Mouse (Mus musculus): ENCODE results near the gene Foxl2. TPM values are rescaled to one million over a fixed set of nuclear protein-coding genes. Genes with fewer than 3 reads are reported as not detected.

Gene Foxl2
- total RNA-seq, 2 experiments from 2014 or later, result not detected

Other genes with a start within 250 kb of the Foxl2 start
- gene Prr23a1, start 112.8 kb upstream of the Foxl2 start, total RNA-seq (2015; ENCODE audit: low replicate concordance), result not detected in 2 replicates
- gene Prr23a1, start 112.8 kb upstream of the Foxl2 start, total RNA-seq (2017; ENCODE audit: low replicate concordance), result not detected in 2 replicates
- gene Prr23a2, start 98.8 kb upstream of the Foxl2 start, total RNA-seq (2015; ENCODE audit: low replicate concordance), result not detected in 2 replicates
- not detected in 2 replicates for gene Prr23a2, start 98.8 kb upstream of the Foxl2 start, total RNA-seq (2017; ENCODE audit: low replicate concordance)
- gene Prr23a3, start 90.5 kb upstream of the Foxl2 start, total RNA-seq (2015; ENCODE audit: low replicate concordance), result not detected in 2 replicates
- not detected in 2 replicates for gene Prr23a3, start 90.5 kb upstream of the Foxl2 start, total RNA-seq (2017; ENCODE audit: low replicate concordance)
- not detected in 2 replicates for gene 7420426K07Rik, start 52.2 kb upstream of the Foxl2 start, total RNA-seq (2015; ENCODE audit: low replicate concordance)
- gene 7420426K07Rik, start 52.2 kb upstream of the Foxl2 start, total RNA-seq (2017; ENCODE audit: low replicate concordance), result not detected in 2 replicates
- gene Faim, start 31.1 kb downstream of the Foxl2 start, total RNA-seq (2015; ENCODE audit: low replicate concordance), result 2.9 and 6.5 TPM in 2 replicates
- 13.3 and 25.0 TPM in 2 replicates for gene Faim, start 31.1 kb downstream of the Foxl2 start, total RNA-seq (2017; ENCODE audit: low replicate concordance)
- not detected in 2 replicates for gene Gm1123, start 80.4 kb downstream of the Foxl2 start, total RNA-seq (2015; ENCODE audit: low replicate concordance)
- not detected in 2 replicates for gene Gm1123, start 80.4 kb downstream of the Foxl2 start, total RNA-seq (2017; ENCODE audit: low replicate concordance)
- 7.5 and 9.2 TPM in 2 replicates for gene Pik3cb, start 185.3 kb downstream of the Foxl2 start, total RNA-seq (2015; ENCODE audit: low replicate concordance)
- gene Pik3cb, start 185.3 kb downstream of the Foxl2 start, total RNA-seq (2017; ENCODE audit: low replicate concordance), result 4.7 and 4.9 TPM in 2 replicates